Mouse (Mus musculus): ENCODE results near the gene D630003M21Rik.

- TF ChIP-seq CTCF (IDR thresholded peaks at IDR 0.05; ENCODE audit: low read depth): no peak
- TF ChIP-seq EP300 (optimal IDR thresholded peaks at IDR 0.05): no peak
These were observed 86.0 kb downstream of the D630003M21Rik start for GRCm38 (mm10) chr2:158142981-158143380.
